Mouse (Mus musculus) cerebellum, adult 2 months (tissue): ENCODE results near the gene Hsd17b1. TPM values are rescaled to one million over a fixed set of nuclear protein-coding genes. Genes with fewer than 3 reads are reported as not detected.

Experiments
- DNase-seq, 2 experiments: peaks; one replicate each; pipeline ENCODE4 v3.0.0; 2021
- H3K27ac ChIP-seq: fragments of 200-500 bp; 2 replicates; pipeline ENCODE4 v1.5.1; 2012; ENCODE audit warnings: low read length, control low read depth, inconsistent platforms; ENCODE audit not compliant: insufficient read depth
- H3K27me3 ChIP-seq: fragments of 200-500 bp; 2 replicates; pipeline ENCODE4 v1.6.1; 2012; ENCODE audit warnings: inconsistent platforms, mild to moderate bottlenecking, low read length, moderate library complexity; ENCODE audit not compliant: control insufficient read depth, insufficient read depth
- H3K4me1 ChIP-seq: fragments of 200-500 bp; 2 replicates; pipeline ENCODE4 v1.6.1; 2011; ENCODE audit warnings: low read length; ENCODE audit not compliant: control insufficient read depth, insufficient read depth
- H3K4me3 ChIP-seq: fragments of 200-500 bp; replicated peaks from 2 replicates; pipeline ENCODE3; 2011; ENCODE audit warnings: mild to moderate bottlenecking, low read depth, low read length, control low read depth; ENCODE audit not compliant: insufficient read depth
- CTCF ChIP-seq: fragments of 200-500 bp; IDR thresholded peaks from 2 replicates; pipeline ENCODE4 v1.5.1; 2011; ENCODE audit warnings: low read depth, mild to moderate bottlenecking, control low read depth, low read length, moderate library complexity, borderline replicate concordance; ENCODE audit not compliant: insufficient read depth
- POLR2A ChIP-seq: fragments of 200-500 bp; IDR thresholded peaks from 2 replicates; pipeline ENCODE4 v1.6.1; 2011; ENCODE audit warnings: low read length, control low read depth, borderline replicate concordance; ENCODE audit not compliant: insufficient read depth
- WGBS: fragments of 180-500 bp; shearing (Covaris S2); methylation state at CpG from one replicate; pipeline ENCODE4 v1.1.7; 2018; 5-methylcytosine and 5-hydroxymethylcytosine counted together
- polyA plus RNA-seq: library from polyadenylated mRNA; depleted of rRNA; stranded (reverse); fragments of >200 nt; gene quantifications from 2 replicates; pipeline ENCODE4 v1.2.3, GENCODE M21; 2012

Hsd17b1 gene
- polyA plus RNA-seq, 1 experiment = 0.84 TPM

DNA sequence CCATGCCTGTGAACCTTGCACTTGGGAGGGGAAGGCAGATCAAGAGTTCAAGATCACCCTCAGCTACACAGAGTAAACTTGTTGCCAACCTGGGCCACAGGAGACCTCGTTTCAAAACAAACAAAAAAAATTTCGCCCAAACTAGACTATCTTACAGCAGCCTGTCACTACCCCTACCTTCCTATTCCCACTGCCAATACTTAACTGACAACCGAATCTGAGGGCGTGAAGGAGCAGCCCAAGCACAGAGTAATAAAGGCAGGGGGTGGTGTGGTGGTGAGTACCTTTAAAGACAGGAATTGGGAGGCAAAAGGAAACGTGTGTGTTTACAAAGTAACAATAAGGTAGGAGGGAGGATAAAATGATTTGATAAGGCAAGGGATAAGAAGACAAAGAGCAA, 32.5 kb downstream of the Hsd17b1 start:
- Histone ChIP-seq H3K4me3 (no peak overlapping the region), H3K27me3 (no peaks in the 10 kb centered on the region), H3K4me1 (peaks cover 4% of the 10 kb centered on the region), H3K27ac (no peak overlapping the region)
- DNase-seq = no peak
- no peak for TF ChIP-seq CTCF
- TF ChIP-seq POLR2A = no peak
- WGBS = 49% methylated on average over 5 of the region's 5 CpGs

DNA sequence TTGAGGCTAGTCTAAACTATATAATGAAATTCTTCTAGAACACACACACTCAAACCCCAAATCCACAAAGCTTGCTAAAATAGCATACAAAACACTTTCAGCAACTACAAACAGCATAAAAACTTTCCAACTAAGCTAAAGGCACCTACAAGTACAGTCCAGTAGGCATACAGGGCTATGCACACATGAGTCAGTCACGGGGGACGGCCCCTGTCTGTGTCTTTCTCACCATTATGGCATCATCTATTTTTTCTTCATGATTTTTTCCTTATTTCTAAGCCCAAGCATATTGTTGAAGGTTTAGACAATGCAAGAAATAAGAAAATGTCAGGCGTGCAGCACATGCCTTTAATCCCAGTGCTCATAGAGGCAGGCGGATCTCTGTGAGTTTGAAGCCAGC, 33.0 kb downstream of the Hsd17b1 start:
- DNase-seq = no peak
- Histone ChIP-seq H3K4me3 (no peak overlapping the region), H3K27me3 (no peaks in the 10 kb centered on the region), H3K27ac (no peak overlapping the region), H3K4me1 (peaks cover 6% of the 10 kb centered on the region)
- WGBS = 75% methylated on average over 4 of the region's 4 CpGs
- TF ChIP-seq CTCF (no peak), POLR2A (no peak)

DNA sequence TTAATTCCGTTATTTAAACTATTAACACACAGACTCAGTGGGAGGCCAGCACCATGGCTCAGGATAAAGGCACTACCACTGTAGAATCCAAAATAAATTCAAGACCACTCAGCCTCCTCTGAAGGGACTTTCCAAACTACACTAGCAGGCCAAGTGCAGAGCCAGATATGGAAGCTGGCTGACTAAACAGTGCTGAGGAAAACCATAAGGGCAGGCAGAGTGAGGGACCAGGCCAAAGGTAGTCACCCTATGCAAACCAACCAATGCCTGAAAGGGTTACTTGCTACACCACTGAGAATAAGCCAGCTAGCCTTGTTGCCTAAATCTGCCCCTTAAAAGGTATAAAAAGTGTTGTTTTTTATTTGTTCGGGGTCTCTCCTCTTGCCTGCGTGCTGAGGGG, 34.0 kb downstream of the Hsd17b1 start:
- Histone ChIP-seq H3K27me3 (no peaks in the 10 kb centered on the region), H3K4me3 (no peak overlapping the region), H3K27ac (no peak overlapping the region), H3K4me1 (peaks cover 6% of the 10 kb centered on the region)
- no peak for TF ChIP-seq POLR2A
- no peak for DNase-seq
- WGBS = 76% methylated on average over 3 of the region's 3 CpGs

DNA sequence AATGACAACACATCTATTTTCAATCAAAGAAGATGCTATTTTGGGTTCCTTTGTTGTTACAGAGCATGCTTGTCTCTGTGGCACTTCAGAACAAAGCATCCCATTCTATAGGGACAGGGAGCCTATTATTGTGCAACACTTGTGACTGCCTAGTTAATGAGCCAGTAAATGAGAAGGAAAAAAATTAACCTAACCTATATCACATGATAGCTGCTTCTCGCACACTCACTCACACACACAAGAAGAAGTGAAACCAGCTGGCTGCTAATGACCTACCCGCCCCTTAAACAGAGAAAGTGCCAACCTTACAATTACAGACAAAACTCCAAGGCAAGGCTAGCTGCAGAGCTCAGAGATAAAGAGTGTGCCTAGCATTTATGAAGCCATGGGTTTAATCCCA, 37.4 kb downstream of the Hsd17b1 start:
- 46% methylated on average over 2 of the region's 2 CpGs for WGBS
- TF ChIP-seq POLR2A (no peak), CTCF (no peak)

DNA sequence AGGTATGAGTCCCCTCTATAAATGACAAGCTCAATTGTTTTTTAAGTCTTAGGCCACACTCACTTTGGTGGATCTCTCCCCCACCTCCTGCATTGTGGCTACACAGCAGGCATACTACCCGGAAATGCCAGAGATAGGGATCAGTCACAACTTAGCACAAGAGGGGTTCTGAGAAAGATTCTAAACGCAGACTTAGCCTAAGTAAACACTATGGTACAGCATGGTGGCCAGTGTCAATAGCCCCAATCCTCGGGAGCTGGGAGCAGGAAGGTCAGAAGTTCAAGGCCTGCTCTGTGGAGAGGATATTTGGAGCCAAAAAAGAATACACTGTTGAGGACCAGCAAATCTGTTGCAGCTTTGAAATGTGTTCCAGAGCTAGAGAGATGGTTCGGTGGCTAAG, 39.9 kb downstream of the Hsd17b1 start:
- WGBS = 25% methylated on average over 4 of the region's 4 CpGs
- Histone ChIP-seq H3K4me3 (peak overlapping the region; percentile 46), H3K27me3 (no peaks in the 10 kb centered on the region), H3K4me1 (peaks cover 7% of the 10 kb centered on the region; the same call in 1 of the 2 replicates), H3K27ac (no peak overlapping the region)
- DNase-seq = no peak
- TF ChIP-seq POLR2A (no peak), CTCF (no peak)

More for the DNA sequence above, 37.4 kb downstream of the Hsd17b1 start:
- H3K4me1 ChIP-seq = peaks cover 4% of the 10 kb centered on the region; the same call in 1 of the 2 replicates
- no peak for DNase-seq
- no peaks in the 10 kb centered on the region for H3K27me3 ChIP-seq
- no peak overlapping the region for H3K4me3 ChIP-seq
- H3K27ac ChIP-seq = peak overlapping the region; percentile 35; the same call in 1 of the 2 replicates

DNA sequence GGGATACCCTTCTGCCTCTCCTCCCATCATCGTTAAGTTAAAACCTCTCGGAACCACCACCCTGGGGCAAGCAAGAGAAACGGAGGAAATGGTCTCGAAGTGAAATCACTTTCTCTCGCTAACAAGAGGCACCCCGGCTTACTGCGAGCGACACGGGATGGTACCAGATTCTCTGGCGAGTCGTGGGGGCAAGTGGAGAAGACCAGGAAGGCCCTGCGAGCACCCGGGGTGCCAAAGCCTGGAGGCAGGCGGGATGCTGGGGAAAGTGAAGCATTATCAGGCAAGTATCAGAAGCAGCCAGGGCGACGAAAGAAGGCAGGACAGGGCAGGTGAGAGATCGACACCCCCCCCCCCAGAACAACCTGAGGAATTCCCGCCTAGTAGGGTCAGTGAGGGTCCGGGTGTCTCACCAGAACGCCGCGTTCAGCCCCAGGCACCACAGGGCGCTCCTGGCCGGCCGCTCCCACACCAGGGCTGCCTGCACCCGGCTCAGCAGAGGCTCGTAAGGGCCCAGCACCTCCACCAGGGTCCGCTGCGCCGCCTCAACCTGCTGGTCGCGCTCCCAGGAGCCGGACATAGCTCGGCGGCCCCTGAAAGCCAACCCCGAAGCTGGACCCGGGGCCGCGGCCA, 41.0 kb downstream of the Hsd17b1 start:
- no peak for DNase-seq
- WGBS = under 1% methylated on average over 39 of the region's 39 CpGs
- Histone ChIP-seq H3K4me3 (peak overlapping the region; percentile 92), H3K4me1 (peaks cover 7% of the 10 kb centered on the region; the same call in 1 of the 2 replicates), H3K27ac (peak overlapping the region; percentile 75), H3K27me3 (no peaks in the 10 kb centered on the region)
- TF ChIP-seq POLR2A = no peak
- TF ChIP-seq CTCF = no peak

DNA sequence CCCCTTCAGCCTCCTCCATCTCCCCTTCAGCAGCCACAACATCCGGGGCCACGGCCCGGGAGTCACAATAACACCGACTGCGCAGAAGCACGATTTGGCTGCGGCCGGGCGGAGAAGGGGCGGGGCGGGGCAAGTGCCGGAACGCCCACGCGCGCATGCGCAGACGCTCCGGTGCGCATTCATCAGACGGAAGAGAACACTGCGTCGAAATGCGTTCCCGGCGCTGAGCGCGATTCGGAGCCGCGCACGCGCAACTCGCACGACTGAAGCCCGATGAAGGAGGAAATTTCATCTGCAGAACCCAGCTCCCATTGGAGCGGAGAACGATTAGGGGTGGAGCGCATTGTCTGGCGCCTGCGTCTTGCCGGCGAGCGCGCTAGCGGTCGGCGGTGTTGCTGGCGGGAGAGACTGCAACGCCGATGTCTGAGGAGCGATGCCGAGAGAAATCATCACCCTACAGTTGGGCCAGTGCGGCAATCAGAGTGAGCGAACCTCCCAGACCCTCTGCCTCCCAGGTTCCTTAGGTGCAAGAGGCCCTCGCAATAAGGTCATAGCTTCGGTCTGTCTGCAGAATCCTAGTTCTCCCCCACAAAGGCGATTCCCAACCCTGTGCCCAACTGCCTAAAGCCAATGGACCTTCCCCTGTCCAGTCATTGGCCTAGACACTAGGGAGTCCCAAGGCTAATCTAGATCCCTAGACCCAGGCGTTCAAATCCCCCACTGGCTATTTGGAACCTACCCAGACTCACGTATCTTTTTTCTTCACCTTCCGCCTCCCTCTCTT, 41.7 kb downstream of the Hsd17b1 start, which contains the start of the genes Retreg3 and Tubg1:
Gene Retreg3, minus strand, starts transcription at position 133 of the 784 bp plus-strand sequence.
Gene Tubg1, plus strand, starts transcription at position 178 of the 784 bp plus-strand sequence.
- DNase-seq = peak; percentile 99 to 100
- under 1% methylated on average over 61 of the region's 61 CpGs for WGBS

More for the DNA sequence above, 41.7 kb downstream of the Hsd17b1 start, which contains the start of the genes Retreg3 and Tubg1:
- peaks cover 7% of the 10 kb centered on the region; the same call in 1 of the 2 replicates for H3K4me1 ChIP-seq
- peak within 1 kb of the TSS; percentile 92 for H3K4me3 ChIP-seq
- H3K27ac ChIP-seq = peak within 1 kb of the TSS; percentile 84
- peak; percentile 92 for TF ChIP-seq POLR2A
- TF ChIP-seq CTCF = no peak
- no peaks in the 10 kb centered on the region for H3K27me3 ChIP-seq
